Mouse (Mus musculus) liver, adult 2 months (tissue): ENCODE data around the gene Taok1. TPM values are rescaled to one million over a fixed set of nuclear protein-coding genes. Genes with fewer than 3 reads are reported as not detected.

Experiments used
- DNase-seq: peaks from one replicate; pipeline ENCODE4 v3.0.0-alpha.2; 2011; ENCODE audit warnings: low read depth, low spot score; ENCODE audit errors: extremely low read depth
- H3K27ac ChIP-seq: fragments of 200-500 bp; replicated peaks from 2 replicates; pipeline ENCODE4 v1.5.1; 2012; ENCODE audit warnings: low read depth, mild to moderate bottlenecking, control low read depth, inconsistent platforms, low read length; ENCODE audit not compliant: insufficient read depth
- H3K27me3 ChIP-seq: fragments of 200-500 bp; 2 replicates; pipeline ENCODE4 v1.6.1; 2012; ENCODE audit warnings: mild to moderate bottlenecking, moderate library complexity, low read length, inconsistent platforms; ENCODE audit not compliant: control insufficient read depth, insufficient read depth
- H3K36me3 ChIP-seq: fragments of 200-500 bp; 2 replicates; pipeline ENCODE4 v1.6.1; 2012; ENCODE audit warnings: low read length, inconsistent platforms; ENCODE audit not compliant: control insufficient read depth, insufficient read depth
- H3K4me1 ChIP-seq: fragments of 200-500 bp; 2 replicates; pipeline ENCODE4 v1.6.1; 2011; ENCODE audit warnings: low read length; ENCODE audit not compliant: control insufficient read depth, insufficient read depth
- H3K4me3 ChIP-seq: fragments of 200-500 bp; 2 replicates; pipeline ENCODE4 v1.5.1; 2011; ENCODE audit warnings: low read depth, mild to moderate bottlenecking, control low read depth, low read length, moderate library complexity; ENCODE audit not compliant: insufficient read depth
- H3K79me2 ChIP-seq: fragments of 200-500 bp; 2 replicates; pipeline ENCODE4 v1.6.1; 2012; ENCODE audit warnings: inconsistent platforms, mild to moderate bottlenecking, low read length, moderate library complexity; ENCODE audit not compliant: control insufficient read depth, insufficient read depth
- H3K9ac ChIP-seq: fragments of 200-500 bp; 2 replicates; pipeline ENCODE4 v1.6.1; 2012; ENCODE audit warnings: low read depth, mild to moderate bottlenecking, control low read depth, inconsistent platforms, low read length
- CTCF ChIP-seq: fragments of 200-500 bp; IDR thresholded peaks from 2 replicates; pipeline ENCODE4 v1.5.1; 2011; ENCODE audit warnings: low read depth, low read length, control low read depth
- POLR2A ChIP-seq: fragments of 200-500 bp; IDR thresholded peaks from 2 replicates; pipeline ENCODE4 v1.6.1; 2011; ENCODE audit warnings: low read length, control low read depth; ENCODE audit not compliant: insufficient read depth; ENCODE audit errors: extremely low read depth
- WGBS: fragments of 180-500 bp; shearing (Covaris S2); methylation state at CpG from one replicate; pipeline ENCODE4 v1.1.7; 2018; 5-methylcytosine and 5-hydroxymethylcytosine counted together
- polyA plus RNA-seq: library from polyadenylated mRNA; depleted of rRNA; stranded (reverse); fragments of >200 nt; gene quantifications from 2 replicates; pipeline ENCODE4 v1.2.3, GENCODE M21; 2012
- total RNA-seq: library from RNA; depleted of rRNA; stranded (reverse); fragments of >200 nt; gene quantifications from 2 replicates; pipeline ENCODE4 v1.2.3, GENCODE M21; 2014

Gene Taok1
- total and polyA plus RNA-seq, 2 experiments, result 2.5 to 24.6 TPM

GRCm38 (mm10) chr11:77491123-77491501 lies 116.5 kb downstream of the Taok1 start:
- Histone ChIP-seq H3K36me3 (no peaks in the 10 kb centered on the region), H3K27me3 (no peaks in the 10 kb centered on the region), H3K27ac (no peak overlapping the region; the same call in 1 of the 2 replicates), H3K9ac (no peak overlapping the region), H3K4me1 (peaks cover 18% of the 10 kb centered on the region), H3K4me3 (no peak overlapping the region), H3K79me2 (peaks cover 4% of the 10 kb centered on the region)
- under 1% methylated on average over 13 of the region's 13 CpGs for WGBS
- peak; percentile 53 for DNase-seq
- TF ChIP-seq POLR2A (no peak), CTCF (peak; percentile 93)

- Histone ChIP-seq H3K27ac (no peak overlapping the region), H3K4me1 (peaks cover 16% of the 10 kb centered on the region), H3K36me3 (no peaks in the 10 kb centered on the region), H3K27me3 (no peaks in the 10 kb centered on the region), H3K79me2 (peaks cover 3% of the 10 kb centered on the region; the same call in 1 of the 2 replicates), H3K9ac (no peak overlapping the region), H3K4me3 (no peak overlapping the region)
- DNase-seq, result no peak
- WGBS, result 90% methylated on average over 6 of the region's 6 CpGs
- no peak for TF ChIP-seq CTCF
- no peak for TF ChIP-seq POLR2A
Measured at GRCm38 (mm10) chr11:77490451-77490850, 117.2 kb downstream of the Taok1 start.

- H3K27me3 ChIP-seq, result no peaks in the 10 kb centered on the region
- DNase-seq, result peak; percentile 56
- peaks cover 3% of the 10 kb centered on the region; the same call in 1 of the 2 replicates for H3K79me2 ChIP-seq
- no peaks in the 10 kb centered on the region for H3K36me3 ChIP-seq
- H3K4me1 ChIP-seq, result peaks cover 16% of the 10 kb centered on the region
- TF ChIP-seq POLR2A (no peak), CTCF (no peak)
- peak within 1 kb of the TSS; percentile 70 for H3K4me3 ChIP-seq
- no peak within 1 kb of the TSS for H3K27ac ChIP-seq
- 6% methylated on average over 70 of the region's 87 CpGs for WGBS
- peak within 1 kb of the TSS; percentile 76 for H3K9ac ChIP-seq
Measured at GRCm38 (mm10) chr11:77489591-77490235, 117.9 kb downstream of the Taok1 start, which contains the start of gene Ankrd13b. TSS of gene Ankrd13b (minus strand) at chr11:77489678.

- WGBS, result 16% methylated on average over 55 of the region's 55 CpGs
- Histone ChIP-seq H3K4me3 (peak overlapping the region; percentile 57), H3K9ac (peak overlapping the region; percentile 76), H3K79me2 (peaks cover 3% of the 10 kb centered on the region; the same call in 1 of the 2 replicates), H3K4me1 (peaks cover 12% of the 10 kb centered on the region; the same call in 1 of the 2 replicates), H3K27ac (no peak overlapping the region), H3K27me3 (no peaks in the 10 kb centered on the region), H3K36me3 (no peaks in the 10 kb centered on the region)
- DNase-seq, result no peak
- no peak for TF ChIP-seq CTCF
- TF ChIP-seq POLR2A, result no peak
Measured at GRCm38 (mm10) chr11:77488771-77489581, 118.6 kb downstream of the Taok1 start.

GRCm38 (mm10) chr11:77486798-77487197 lies 120.8 kb downstream of the Taok1 start:
- no peak for TF ChIP-seq POLR2A
- no peak for TF ChIP-seq CTCF
- DNase-seq, result no peak
- no peaks in the 10 kb centered on the region for H3K27me3 ChIP-seq
- H3K9ac ChIP-seq, result no peak overlapping the region
- no peaks in the 10 kb centered on the region for H3K36me3 ChIP-seq
- 75% methylated on average over 5 of the region's 5 CpGs for WGBS
- peaks cover 9% of the 10 kb centered on the region; the same call in 1 of the 2 replicates for H3K4me1 ChIP-seq
- H3K27ac ChIP-seq, result no peak overlapping the region
- 0 out of 2 replicates have a peak, but pooled peaks cover 5% of the 10 kb centered on the region for H3K79me2 ChIP-seq
- no peak overlapping the region for H3K4me3 ChIP-seq
